Mouse (Mus musculus) embryonic fibroblast, embryonic 13.5 days (primary cell): Measurements from ENCODE around the gene Cst13.

Source experiments
- CTCF ChIP-seq: IDR thresholded peaks from 2 replicates; pipeline ENCODE4 v1.5.1; 2011; ENCODE audit warnings: mild to moderate bottlenecking, control low read depth, low read length, moderate library complexity, borderline replicate concordance; ENCODE audit not compliant: insufficient read depth
- POLR2A ChIP-seq: IDR thresholded peaks from 2 replicates; pipeline ENCODE4 v1.6.1; 2011; ENCODE audit warnings: low read depth, mild to moderate bottlenecking, control low read depth, low read length, moderate library complexity

DNA sequence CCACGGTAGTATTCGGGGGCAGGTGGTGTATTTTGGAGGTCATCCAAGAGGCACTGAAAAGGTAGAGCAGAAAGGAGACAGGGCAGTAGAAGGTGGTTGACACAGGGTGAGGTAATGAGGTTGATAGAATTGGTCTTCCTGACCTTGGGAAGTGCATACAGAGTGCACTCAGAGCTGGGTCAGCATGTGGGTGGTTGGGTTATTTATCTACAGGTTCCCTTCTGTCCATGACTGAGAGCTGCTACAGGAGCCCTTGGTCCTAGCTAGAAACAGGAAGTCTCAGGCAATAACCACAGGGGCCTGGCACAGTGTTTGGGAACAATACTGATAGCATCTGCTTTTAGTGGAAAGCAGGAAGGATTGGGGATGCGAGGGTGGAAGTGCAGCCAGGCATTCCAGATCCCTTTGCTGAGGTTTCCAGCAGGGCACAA lies 18.4 kb upstream of the Cst13 start:
- TF ChIP-seq POLR2A (no peak), CTCF (no peak)
